Mouse (Mus musculus): ENCODE results near the gene C1d. TPM values are rescaled to one million over a fixed set of nuclear protein-coding genes. Genes with fewer than 3 reads are reported as not detected.
A peak's percentile ranks its signal among the peaks of the same experiment; 100 is the strongest.
"Not testable (repeated sequence)": the region's sequence is repeated elsewhere in the genome, so short reads cannot be mapped to it uniquely, and the experiment has no call there.

The C1d gene
- polyA plus RNA-seq, 1 experiment from 2014 or later = 70.6 TPM

GRCm38 (mm10) chr11:17238598-17238997 lies 18.8 kb upstream of the C1d start:
- not testable (repeated sequence) for H3K27ac ChIP-seq (ENCODE audit: low read length)

DNA sequence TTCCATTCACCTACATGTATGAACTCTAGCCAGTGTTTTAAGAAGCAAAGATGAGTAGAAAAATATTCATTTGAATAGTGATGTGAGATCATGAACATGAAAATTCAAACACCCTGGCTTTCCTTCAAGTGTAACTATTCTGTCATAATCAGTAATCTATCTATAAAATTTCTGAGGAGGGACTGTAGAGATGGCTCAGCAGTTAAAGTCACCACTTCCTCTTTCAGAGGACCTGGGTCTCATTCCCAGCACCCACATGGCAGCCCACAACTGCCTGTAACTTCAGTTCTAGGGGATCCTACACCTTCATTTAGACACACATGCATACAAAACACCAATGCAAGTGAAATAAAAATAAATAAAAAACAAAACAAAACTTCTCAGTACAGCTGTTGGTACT lies 8.7 kb upstream of the C1d start:
- ATAC-seq (replicated peaks; ENCODE audit: extremely low read depth, insufficient read depth, low FRiP score) = no peak
- Histone ChIP-seq H3K4me1 (ENCODE audit: control insufficient read depth, insufficient read depth, low read length) (no peaks in the 10 kb centered on the region), H3K4me2 (ENCODE audit: low read depth, low read length) (no peak overlapping the region), H3K9me3 (replicated peaks; ENCODE audit: control insufficient read depth, low read length) (no peaks in the 10 kb centered on the region), H3K36me3 (ENCODE audit: control insufficient read depth, insufficient read depth) (no peaks in the 10 kb centered on the region), H3K4me3 (ENCODE audit: low read length) (no peak overlapping the region), H3K27me3 (ENCODE audit: control insufficient read depth, insufficient read depth, low read length) (no peaks in the 10 kb centered on the region), H3K27ac (ENCODE audit: low read length) (no peak overlapping the region), H3K9ac (ENCODE audit: low read length) (no peak overlapping the region)

More at GRCm38 (mm10) chr11:17238598-17238997, 18.8 kb upstream of the C1d start:
- not testable (repeated sequence) for H3K4me2 ChIP-seq (ENCODE audit: low read depth, low read length); H3K4me3 ChIP-seq (ENCODE audit: low read length); H3K9me3 ChIP-seq (replicated peaks; ENCODE audit: control insufficient read depth, low read length); H3K9ac ChIP-seq (ENCODE audit: low read length); ATAC-seq (replicated peaks; ENCODE audit: extremely low read depth, insufficient read depth, low FRiP score); H3K27me3 ChIP-seq (ENCODE audit: control insufficient read depth, insufficient read depth, low read length); H3K4me1 ChIP-seq (ENCODE audit: control insufficient read depth, insufficient read depth, low read length)
- H3K36me3 ChIP-seq (ENCODE audit: control insufficient read depth, insufficient read depth) = peaks cover 10% of the 10 kb centered on the region
- 81% methylated on average over 5 of the region's 5 CpGs for WGBS

DNA sequence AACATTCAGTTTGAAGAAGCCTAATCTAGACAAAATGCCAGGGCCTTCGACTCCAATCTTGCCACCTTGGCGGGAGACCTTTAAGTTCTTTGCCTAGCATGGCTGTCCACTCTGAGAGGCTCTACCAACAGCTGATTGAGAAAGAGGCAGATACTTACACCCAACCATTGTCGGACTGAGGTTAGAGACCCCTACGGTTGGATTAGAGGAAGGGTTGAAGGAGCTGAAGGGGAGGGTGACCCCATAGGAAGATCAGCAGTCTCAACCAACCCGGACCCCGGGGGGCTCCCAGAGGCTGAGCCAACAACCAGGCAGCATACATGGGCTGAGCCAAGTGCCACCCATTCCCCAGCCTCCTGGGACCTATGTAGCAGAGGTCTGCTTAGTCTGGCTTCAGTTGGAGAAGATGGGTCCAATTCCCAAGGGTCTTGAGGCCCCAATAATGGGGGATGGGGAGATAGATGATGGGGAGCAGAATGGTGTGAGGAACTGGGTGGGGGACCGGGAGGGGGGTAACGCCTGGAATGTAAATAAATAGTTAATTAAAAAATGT lies 490 bp upstream of the C1d start:
- no peaks in the 10 kb centered on the region for H3K36me3 ChIP-seq (ENCODE audit: control insufficient read depth, insufficient read depth)
- peak overlapping the region; percentile 82 for H3K4me2 ChIP-seq (ENCODE audit: low read depth, low read length)
- WGBS = 55% methylated on average over 8 of the region's 8 CpGs
- no peaks in the 10 kb centered on the region for H3K27me3 ChIP-seq (ENCODE audit: control insufficient read depth, insufficient read depth, low read length)
- peak; percentile 72 for ATAC-seq (replicated peaks; ENCODE audit: extremely low read depth, insufficient read depth, low FRiP score)
- peaks cover 8% of the 10 kb centered on the region for H3K4me1 ChIP-seq (ENCODE audit: control insufficient read depth, insufficient read depth, low read length)
- peak overlapping the region; percentile 92 for H3K4me3 ChIP-seq (ENCODE audit: low read length)
- no peaks in the 10 kb centered on the region for H3K9me3 ChIP-seq (replicated peaks; ENCODE audit: control insufficient read depth, low read length)
- H3K27ac ChIP-seq (ENCODE audit: low read length) = no peak overlapping the region
- H3K9ac ChIP-seq (ENCODE audit: low read length) = peak overlapping the region; percentile 94

- Histone ChIP-seq H3K4me3 (ENCODE audit: low read length) (peak overlapping the region; percentile 92), H3K9ac (ENCODE audit: low read length) (peak overlapping the region; percentile 94), H3K27me3 (ENCODE audit: control insufficient read depth, insufficient read depth, low read length) (no peaks in the 10 kb centered on the region), H3K4me1 (ENCODE audit: control insufficient read depth, insufficient read depth, low read length) (peaks cover 8% of the 10 kb centered on the region), H3K4me2 (ENCODE audit: low read depth, low read length) (peak overlapping the region; percentile 82), H3K9me3 (replicated peaks; ENCODE audit: control insufficient read depth, low read length) (no peaks in the 10 kb centered on the region), H3K27ac (ENCODE audit: low read length) (peak overlapping the region; percentile 92), H3K36me3 (ENCODE audit: control insufficient read depth, insufficient read depth) (no peaks in the 10 kb centered on the region)
- peak; percentile 29 for ATAC-seq (replicated peaks; ENCODE audit: extremely low read depth, insufficient read depth, low FRiP score)
- under 1% methylated on average over 17 of the region's 17 CpGs for WGBS
Measured at GRCm38 (mm10) chr11:17257861-17258260, 482 bp downstream of the C1d start.

DNA sequence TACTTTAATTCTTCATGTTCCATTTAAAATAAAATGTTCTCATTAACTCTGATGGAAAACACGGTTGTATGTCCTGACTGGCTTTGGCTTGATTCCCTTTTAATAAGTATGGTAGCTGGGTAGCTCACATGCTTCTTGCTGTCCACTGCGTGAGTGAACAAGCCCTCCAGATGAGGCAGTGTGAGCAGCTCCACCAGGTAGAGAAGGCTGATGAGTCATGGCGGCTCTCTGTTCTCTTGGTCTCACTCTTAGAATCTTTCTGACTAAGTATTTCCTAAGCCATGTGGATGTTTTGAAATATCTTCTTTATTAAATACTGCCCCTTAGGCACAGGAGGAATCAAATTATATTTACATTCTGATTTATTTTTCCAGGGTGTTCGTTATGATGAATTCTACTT lies 9.8 kb downstream of the C1d start:
- H3K27ac ChIP-seq (ENCODE audit: low read length) = no peak overlapping the region
- H3K27me3 ChIP-seq (ENCODE audit: control insufficient read depth, insufficient read depth, low read length) = no peaks in the 10 kb centered on the region
- H3K4me2 ChIP-seq (ENCODE audit: low read depth, low read length) = no peak overlapping the region
- H3K9ac ChIP-seq (ENCODE audit: low read length) = no peak overlapping the region
- no peak for ATAC-seq (replicated peaks; ENCODE audit: extremely low read depth, insufficient read depth, low FRiP score)
- H3K9me3 ChIP-seq (replicated peaks; ENCODE audit: control insufficient read depth, low read length) = no peaks in the 10 kb centered on the region
- 91% methylated on average over 4 of the region's 4 CpGs for WGBS
- H3K4me1 ChIP-seq (ENCODE audit: control insufficient read depth, insufficient read depth, low read length) = no peaks in the 10 kb centered on the region
- peaks cover 14% of the 10 kb centered on the region for H3K36me3 ChIP-seq (ENCODE audit: control insufficient read depth, insufficient read depth)
- H3K4me3 ChIP-seq (ENCODE audit: low read length) = no peak overlapping the region

- Histone ChIP-seq H3K9ac (ENCODE audit: low read length) (no peak overlapping the region), H3K4me1 (ENCODE audit: control insufficient read depth, insufficient read depth, low read length) (no peaks in the 10 kb centered on the region), H3K4me3 (ENCODE audit: low read length) (no peak overlapping the region), H3K27ac (ENCODE audit: low read length) (no peak overlapping the region), H3K27me3 (ENCODE audit: control insufficient read depth, insufficient read depth, low read length) (no peaks in the 10 kb centered on the region), H3K4me2 (ENCODE audit: low read depth, low read length) (no peak overlapping the region), H3K9me3 (replicated peaks; ENCODE audit: control insufficient read depth, low read length) (no peaks in the 10 kb centered on the region), H3K36me3 (ENCODE audit: control insufficient read depth, insufficient read depth) (peaks cover 13% of the 10 kb centered on the region)
- ATAC-seq (replicated peaks; ENCODE audit: extremely low read depth, insufficient read depth, low FRiP score) = no peak
- WGBS = 82% methylated on average over 1 of the region's 1 CpGs
Measured at GRCm38 (mm10) chr11:17268801-17269200, 11.4 kb downstream of the C1d start.

- no peaks in the 10 kb centered on the region for H3K9me3 ChIP-seq (replicated peaks; ENCODE audit: control insufficient read depth, low read length)
- H3K27me3 ChIP-seq (ENCODE audit: control insufficient read depth, insufficient read depth, low read length) = no peaks in the 10 kb centered on the region
- ATAC-seq (replicated peaks; ENCODE audit: extremely low read depth, insufficient read depth, low FRiP score) = no peak; the same call in 1 of the 2 replicates
- H3K27ac ChIP-seq (ENCODE audit: low read length) = no peak overlapping the region
- no peak overlapping the region for H3K4me2 ChIP-seq (ENCODE audit: low read depth, low read length)
- H3K9ac ChIP-seq (ENCODE audit: low read length) = no peak overlapping the region
- H3K4me1 ChIP-seq (ENCODE audit: control insufficient read depth, insufficient read depth, low read length) = no peaks in the 10 kb centered on the region
- H3K4me3 ChIP-seq (ENCODE audit: low read length) = no peak overlapping the region
- no peaks in the 10 kb centered on the region for H3K36me3 ChIP-seq (ENCODE audit: control insufficient read depth, insufficient read depth)
- 11% methylated on average over 9 of the region's 9 CpGs for WGBS
Measured at GRCm38 (mm10) chr11:17279959-17280358, 22.6 kb downstream of the C1d start.

- H3K9ac ChIP-seq (ENCODE audit: low read length) = no peak overlapping the region
- H3K27me3 ChIP-seq (ENCODE audit: control insufficient read depth, insufficient read depth, low read length) = no peaks in the 10 kb centered on the region
- H3K4me3 ChIP-seq (ENCODE audit: low read length) = no peak overlapping the region
- H3K4me2 ChIP-seq (ENCODE audit: low read depth, low read length) = no peak overlapping the region
- no peaks in the 10 kb centered on the region for H3K36me3 ChIP-seq (ENCODE audit: control insufficient read depth, insufficient read depth)
- WGBS = 67% methylated on average over 10 of the region's 10 CpGs
- no peak for ATAC-seq (replicated peaks; ENCODE audit: extremely low read depth, insufficient read depth, low FRiP score)
- no peak overlapping the region for H3K27ac ChIP-seq (ENCODE audit: low read length)
- H3K4me1 ChIP-seq (ENCODE audit: control insufficient read depth, insufficient read depth, low read length) = no peaks in the 10 kb centered on the region
- no peaks in the 10 kb centered on the region for H3K9me3 ChIP-seq (replicated peaks; ENCODE audit: control insufficient read depth, low read length)
Measured at GRCm38 (mm10) chr11:17284055-17284454, 26.7 kb downstream of the C1d start.

DNA sequence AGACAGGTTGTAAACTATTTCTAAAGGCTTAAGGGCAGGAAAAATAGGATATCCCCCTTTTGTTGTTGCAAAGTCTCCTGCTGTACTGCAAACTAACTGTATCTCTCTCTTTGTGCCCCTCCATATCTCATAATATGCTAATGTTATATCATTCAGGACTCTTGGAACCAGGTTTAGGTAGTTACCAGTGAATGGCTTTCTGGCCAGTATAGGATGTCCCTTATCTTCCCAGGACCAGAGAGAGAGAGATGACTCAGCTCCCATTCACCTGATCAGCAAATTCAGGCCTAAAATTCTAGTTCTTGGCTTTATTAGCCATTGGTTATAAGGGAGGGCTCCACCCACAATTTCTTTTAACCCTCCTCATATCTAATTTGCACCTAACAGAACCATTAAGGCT lies 31.5 kb downstream of the C1d start:
- no peaks in the 10 kb centered on the region for H3K9me3 ChIP-seq (replicated peaks; ENCODE audit: control insufficient read depth, low read length)
- H3K4me1 ChIP-seq (ENCODE audit: control insufficient read depth, insufficient read depth, low read length) = no peaks in the 10 kb centered on the region
- ATAC-seq (replicated peaks; ENCODE audit: extremely low read depth, insufficient read depth, low FRiP score) = no peak
- H3K27ac ChIP-seq (ENCODE audit: low read length) = no peak overlapping the region
- no peaks in the 10 kb centered on the region for H3K36me3 ChIP-seq (ENCODE audit: control insufficient read depth, insufficient read depth)
- no peak overlapping the region for H3K4me3 ChIP-seq (ENCODE audit: low read length)
- H3K27me3 ChIP-seq (ENCODE audit: control insufficient read depth, insufficient read depth, low read length) = no peaks in the 10 kb centered on the region
- no peak overlapping the region for H3K9ac ChIP-seq (ENCODE audit: low read length)
- no peak overlapping the region for H3K4me2 ChIP-seq (ENCODE audit: low read depth, low read length)
